Mouse (Mus musculus): Measurements from ENCODE around the gene Gpr162. TPM values are rescaled to one million over a fixed set of nuclear protein-coding genes. Genes with fewer than 3 reads are reported as not detected.
"Not testable (repeated sequence)": the region's sequence is repeated elsewhere in the genome, so short reads cannot be mapped to it uniquely, and the experiment has no call there.

The Gpr162 gene
- polyA plus RNA-seq, 1 experiment from 2014 or later = 2.8 TPM

- peak; percentile 52 for DNase-seq (ENCODE audit: low spot score)
Observed at GRCm38 (mm10) chr6:124856321-124856720, 7.5 kb downstream of the Gpr162 start.

GRCm38 (mm10) chr6:124854647-124855046 is 9.1 kb downstream of the Gpr162 start:
- WGBS = 75% methylated on average over 12 of the region's 12 CpGs

More at GRCm38 (mm10) chr6:124856321-124856720, 7.5 kb downstream of the Gpr162 start:
- H3K36me3 ChIP-seq = peaks cover 27% of the 10 kb centered on the region
- H3K27me3 ChIP-seq (ENCODE audit: low read depth, poor library complexity, severe bottlenecking) = peaks cover 34% of the 10 kb centered on the region
- WGBS = 5% methylated on average over 14 of the region's 14 CpGs
- peak overlapping the region; percentile 70 for H3K4me3 ChIP-seq
- peaks cover 59% of the 10 kb centered on the region for H3K4me1 ChIP-seq
- no peaks in the 10 kb centered on the region for H3K9me3 ChIP-seq (replicated peaks)
- H3K27ac ChIP-seq (replicated peaks) = peak overlapping the region; percentile 92

GRCm38 (mm10) chr6:124850535-124850934 is 13.2 kb downstream of the Gpr162 start:
- no peaks in the 10 kb centered on the region for H3K9me3 ChIP-seq (replicated peaks)
- no peak overlapping the region for H3K4me3 ChIP-seq
- H3K36me3 ChIP-seq = peaks cover 27% of the 10 kb centered on the region
- no peak for DNase-seq (ENCODE audit: low spot score)
- H3K27ac ChIP-seq (replicated peaks) = no peak overlapping the region
- 0 out of 2 replicates have a peak, but pooled peaks cover 6% of the 10 kb centered on the region for H3K27me3 ChIP-seq (ENCODE audit: low read depth, poor library complexity, severe bottlenecking)
- peaks cover 15% of the 10 kb centered on the region for H3K4me1 ChIP-seq
- WGBS = 57% methylated on average over 8 of the region's 8 CpGs

More at GRCm38 (mm10) chr6:124854647-124855046, 9.1 kb downstream of the Gpr162 start:
- no peak for DNase-seq (ENCODE audit: low spot score)
- no peak overlapping the region for H3K4me3 ChIP-seq
- H3K4me1 ChIP-seq = peaks cover 47% of the 10 kb centered on the region
- peaks cover 24% of the 10 kb centered on the region for H3K27me3 ChIP-seq (ENCODE audit: low read depth, poor library complexity, severe bottlenecking)
- no peaks in the 10 kb centered on the region for H3K9me3 ChIP-seq (replicated peaks)
- peaks cover 27% of the 10 kb centered on the region for H3K36me3 ChIP-seq
- no peak overlapping the region; the same call in 1 of the 2 replicates for H3K27ac ChIP-seq (replicated peaks)

- H3K27ac ChIP-seq (replicated peaks) = peak overlapping the region; percentile 71
- H3K4me1 ChIP-seq = peaks cover 11% of the 10 kb centered on the region
- no peaks in the 10 kb centered on the region for H3K9me3 ChIP-seq (replicated peaks)
- 8% methylated on average over 9 of the region's 9 CpGs for WGBS
- H3K27me3 ChIP-seq (ENCODE audit: low read depth, poor library complexity, severe bottlenecking) = no peaks in the 10 kb centered on the region
- peaks cover 11% of the 10 kb centered on the region for H3K36me3 ChIP-seq
- H3K4me3 ChIP-seq = peak overlapping the region; percentile 12; the same call in 1 of the 2 replicates
- peak; percentile 98 for DNase-seq (ENCODE audit: low spot score)
Observed at GRCm38 (mm10) chr6:124847305-124847704, 16.5 kb downstream of the Gpr162 start.

GRCm38 (mm10) chr6:124840241-124841167 is 23.3 kb downstream of the Gpr162 start, which contains the start of gene Gnb3:
Gene Gnb3, minus strand, starts transcription at chr6:124840275.
- Histone ChIP-seq H3K36me3 (peaks cover 11% of the 10 kb centered on the region), H3K4me1 (peaks cover 31% of the 10 kb centered on the region), H3K27me3 (ENCODE audit: low read depth, poor library complexity, severe bottlenecking) (peaks cover 11% of the 10 kb centered on the region; the same call in 1 of the 2 replicates), H3K4me3 (peak within 1 kb of the TSS; percentile 30), H3K27ac (replicated peaks) (peak within 1 kb of the TSS; percentile 43), H3K9me3 (replicated peaks) (no peaks in the 10 kb centered on the region)
- 18% methylated on average over 15 of the region's 15 CpGs for WGBS
- DNase-seq (ENCODE audit: low spot score) = peak; percentile 57

GRCm38 (mm10) chr6:124839805-124840204 is 24.0 kb downstream of the Gpr162 start:
- Histone ChIP-seq H3K9me3 (replicated peaks) (no peaks in the 10 kb centered on the region), H3K27me3 (ENCODE audit: low read depth, poor library complexity, severe bottlenecking) (peaks cover 11% of the 10 kb centered on the region; the same call in 1 of the 2 replicates), H3K4me1 (peaks cover 36% of the 10 kb centered on the region), H3K27ac (replicated peaks) (peak overlapping the region; percentile 43), H3K4me3 (peak overlapping the region; percentile 30), H3K36me3 (peaks cover 14% of the 10 kb centered on the region)
- peak; percentile 33 for DNase-seq (ENCODE audit: low spot score)
- 15% methylated on average over 8 of the region's 8 CpGs for WGBS

- no peak for DNase-seq (ENCODE audit: low spot score)
- peaks cover 11% of the 10 kb centered on the region; the same call in 1 of the 2 replicates for H3K27me3 ChIP-seq (ENCODE audit: low read depth, poor library complexity, severe bottlenecking)
- H3K27ac ChIP-seq (replicated peaks) = no peak overlapping the region
- H3K9me3 ChIP-seq (replicated peaks) = no peaks in the 10 kb centered on the region
- H3K4me1 ChIP-seq = peaks cover 61% of the 10 kb centered on the region
- 83% methylated on average over 7 of the region's 7 CpGs for WGBS
- peaks cover 44% of the 10 kb centered on the region for H3K36me3 ChIP-seq
- no peak overlapping the region for H3K4me3 ChIP-seq
Observed at GRCm38 (mm10) chr6:124836411-124836810, 27.4 kb downstream of the Gpr162 start.

GRCm38 (mm10) chr6:124835531-124835930 is 28.3 kb downstream of the Gpr162 start:
- Histone ChIP-seq H3K27me3 (ENCODE audit: low read depth, poor library complexity, severe bottlenecking) (peaks cover 11% of the 10 kb centered on the region; the same call in 1 of the 2 replicates), H3K9me3 (replicated peaks) (no peaks in the 10 kb centered on the region), H3K36me3 (peaks cover 45% of the 10 kb centered on the region), H3K4me1 (peaks cover 65% of the 10 kb centered on the region), H3K4me3 (no peak overlapping the region), H3K27ac (replicated peaks) (no peak overlapping the region)
- WGBS = 67% methylated on average over 10 of the region's 10 CpGs
- DNase-seq (ENCODE audit: low spot score) = peak; percentile 24

- no peak for DNase-seq (ENCODE audit: low spot score)
- Histone ChIP-seq H3K36me3 (peaks cover 45% of the 10 kb centered on the region), H3K9me3 (replicated peaks) (no peaks in the 10 kb centered on the region), H3K27ac (replicated peaks) (0 out of 2 replicates have a peak overlapping the region, but pooled peaks have one; percentile 33), H3K4me1 (peaks cover 60% of the 10 kb centered on the region), H3K27me3 (ENCODE audit: low read depth, poor library complexity, severe bottlenecking) (peaks cover 8% of the 10 kb centered on the region; the same call in 1 of the 2 replicates), H3K4me3 (no peak overlapping the region)
- WGBS = 93% methylated on average over 6 of the region's 6 CpGs
Observed at GRCm38 (mm10) chr6:124834512-124835081, 29.2 kb downstream of the Gpr162 start.

- Histone ChIP-seq H3K9me3 (replicated peaks) (no peaks in the 10 kb centered on the region), H3K4me3 (peak overlapping the region; percentile 90), H3K27me3 (ENCODE audit: low read depth, poor library complexity, severe bottlenecking) (no peaks in the 10 kb centered on the region), H3K4me1 (peaks cover 63% of the 10 kb centered on the region), H3K36me3 (peaks cover 55% of the 10 kb centered on the region), H3K27ac (replicated peaks) (no peak overlapping the region)
- no peak for DNase-seq (ENCODE audit: low spot score)
- WGBS = 94% methylated on average over 8 of the region's 8 CpGs
Observed at GRCm38 (mm10) chr6:124831649-124832048, 32.1 kb downstream of the Gpr162 start.

GRCm38 (mm10) chr6:124831199-124831598 is 32.6 kb downstream of the Gpr162 start:
- H3K36me3 ChIP-seq = peaks cover 60% of the 10 kb centered on the region
- not testable (repeated sequence) for DNase-seq (ENCODE audit: low spot score); H3K9me3 ChIP-seq (replicated peaks); H3K27me3 ChIP-seq (ENCODE audit: low read depth, poor library complexity, severe bottlenecking); H3K27ac ChIP-seq (replicated peaks)
- WGBS = 95% methylated on average over 4 of the region's 4 CpGs
- H3K4me1 ChIP-seq = peaks cover 63% of the 10 kb centered on the region
- H3K4me3 ChIP-seq = peak overlapping the region; percentile 90

GRCm38 (mm10) chr6:124829799-124830700 is 33.7 kb downstream of the Gpr162 start:
- DNase-seq (ENCODE audit: low spot score) = peak; percentile 93
- under 1% methylated on average over 38 of the region's 38 CpGs for WGBS
- Histone ChIP-seq H3K27me3 (ENCODE audit: low read depth, poor library complexity, severe bottlenecking) (no peaks in the 10 kb centered on the region), H3K27ac (replicated peaks) (peak overlapping the region; percentile 90), H3K4me3 (peak overlapping the region; percentile 90), H3K9me3 (replicated peaks) (no peaks in the 10 kb centered on the region), H3K36me3 (peaks cover 65% of the 10 kb centered on the region), H3K4me1 (peaks cover 52% of the 10 kb centered on the region)
